Mouse (Mus musculus) small intestine, adult 2 months (tissue): ENCODE data around the gene Wnk2.

Experiments
- CTCF ChIP-seq: fragments of 200-500 bp; IDR thresholded peaks from 2 replicates; pipeline ENCODE4 v1.5.1; 2012; ENCODE audit warnings: low read depth, mild to moderate bottlenecking, control low read depth, inconsistent platforms, low read length, moderate library complexity, mixed read lengths; ENCODE audit not compliant: insufficient replicate concordance, insufficient read length; ENCODE audit errors: extremely low read depth
- POLR2A ChIP-seq: fragments of 200-500 bp; IDR thresholded peaks from 2 replicates; pipeline ENCODE4 v1.6.1; 2012; ENCODE audit warnings: low read depth, mild to moderate bottlenecking, control low read depth, inconsistent platforms, low read length, moderate library complexity

GRCm38 (mm10) chr13:49021693-49022092 is 126.1 kb downstream of the Wnk2 start:
- peak; percentile 58; the same call in 1 of the 2 replicates for TF ChIP-seq CTCF
- no peak for TF ChIP-seq POLR2A
